Mouse (Mus musculus) CH12.LX (cell line): ENCODE measurements around the gene Cebpe. TPM values are rescaled to one million over a fixed set of nuclear protein-coding genes. Genes with fewer than 3 reads are reported as not detected.
A peak's percentile ranks its signal among the peaks of the same experiment; 100 is the strongest.

Source experiments
- DNase-seq: peaks from one replicate; pipeline ENCODE4 v3.0.0-alpha.2; 2013; ENCODE audit errors: extremely low read depth
- H3K27ac ChIP-seq: 2 replicates; pipeline ENCODE4 v1.5.1; 2012; ENCODE audit warnings: low read depth, mild to moderate bottlenecking, control low read depth, moderate library complexity; ENCODE audit not compliant: insufficient read depth
- H3K27me3 ChIP-seq: replicated peaks from 2 replicates; pipeline ENCODE3; 2012; ENCODE audit warnings: inconsistent platforms
- H3K36me3 ChIP-seq, 2 experiments: replicated peaks in 1 of 2; 2 replicates each; pipeline versions ENCODE3 to v1.6.1; 2012; ENCODE audit warnings: inconsistent platforms in 1 of 2, low read length in 1 of 2, mild to moderate bottlenecking in 1 of 2, mixed read lengths in 1 of 2, moderate library complexity in 1 of 2; ENCODE audit not compliant: control insufficient read depth in 1 of 2, insufficient read depth in 1 of 2
- H3K4me1 ChIP-seq, 2 experiments: 2 replicates each; pipeline ENCODE4 v1.6.1; 2012; ENCODE audit warnings: inconsistent platforms in 1 of 2, moderate library complexity in 1 of 2; ENCODE audit not compliant: insufficient read depth in 2 of 2, control insufficient read depth in 1 of 2
- H3K4me2 ChIP-seq: 2 replicates; pipeline ENCODE4 v1.6.1; 2012; ENCODE audit warnings: low read depth, mild to moderate bottlenecking, control low read depth; ENCODE audit not compliant: poor library complexity, insufficient read depth, severe bottlenecking
- H3K4me3 ChIP-seq, 3 experiments: fragments of 150-350 bp in 1 of 3; sonication (generic) in 1 of 3; replicated peaks in 1 of 3; 2 replicates each; pipeline versions ENCODE3 to v1.5.1; 2011 to 2012; ENCODE audit warnings: low read depth in 2 of 3, low read length in 2 of 3, mild to moderate bottlenecking in 2 of 3, moderate library complexity in 2 of 3, control low read depth in 1 of 3, improper control_type of control experiment in 1 of 3, inconsistent platforms in 1 of 3, mixed read lengths in 1 of 3; ENCODE audit not compliant: poor library complexity in 1 of 3
- H3K79me2 ChIP-seq: replicated peaks from 2 replicates; pipeline ENCODE4 v1.6.1; 2012; ENCODE audit warnings: mild to moderate bottlenecking, moderate library complexity; ENCODE audit not compliant: control insufficient read depth, poor library complexity, insufficient read depth, severe bottlenecking; ENCODE audit errors: extremely low read depth
- H3K9ac ChIP-seq: 2 replicates; pipeline ENCODE4 v1.6.1; 2012; ENCODE audit warnings: low read depth, mild to moderate bottlenecking, control low read depth, moderate library complexity; ENCODE audit not compliant: insufficient read depth
- H3K9me3 ChIP-seq: replicated peaks from 2 replicates; pipeline ENCODE3; 2012; ENCODE audit warnings: low read length, inconsistent platforms, mixed read lengths
- CHD1 ChIP-seq: IDR thresholded peaks from 2 replicates; pipeline ENCODE4 v1.6.1; 2012; ENCODE audit warnings: low read depth, low read length, improper control_type of control experiment, inconsistent platforms
- ELF1 ChIP-seq: IDR thresholded peaks from 2 replicates; pipeline ENCODE4 v1.6.1; 2014; ENCODE audit warnings: low read depth, mild to moderate bottlenecking, inconsistent platforms, low read length, improper control_type of control experiment
- ETS1 ChIP-seq: conservative IDR thresholded peaks from 2 replicates; pipeline ENCODE4 v1.6.1; 2012; ENCODE audit warnings: low read depth, mild to moderate bottlenecking, inconsistent platforms, low read length, improper control_type of control experiment, moderate library complexity
- GABPA ChIP-seq: IDR thresholded peaks from 2 replicates; pipeline ENCODE4 v1.6.1; 2012; ENCODE audit warnings: low read depth, low read length, improper control_type of control experiment, inconsistent platforms; ENCODE audit not compliant: insufficient replicate concordance
- HCFC1 ChIP-seq: IDR thresholded peaks from 2 replicates; pipeline ENCODE4 v1.6.1; 2012; ENCODE audit warnings: low read depth, mild to moderate bottlenecking, inconsistent platforms, low read length, improper control_type of control experiment
- IRF4 ChIP-seq: IDR thresholded peaks from 2 replicates; pipeline ENCODE4 v1.6.1; 2014; ENCODE audit warnings: low read depth, mild to moderate bottlenecking, inconsistent platforms, low read length, improper control_type of control experiment
- JUND ChIP-seq: conservative IDR thresholded peaks from 2 replicates; pipeline ENCODE4 v1.6.1; 2011; ENCODE audit warnings: low read depth, low read length, improper control_type of control experiment
- MAFK ChIP-seq: IDR thresholded peaks from 2 replicates; pipeline ENCODE4 v1.6.1; 2011; ENCODE audit warnings: low read length, improper control_type of control experiment; ENCODE audit not compliant: insufficient replicate concordance
- MXI1 ChIP-seq: IDR thresholded peaks from 2 replicates; pipeline ENCODE4 v1.6.1; 2011; ENCODE audit warnings: mild to moderate bottlenecking, low read depth, low read length, improper control_type of control experiment
- NRF1 ChIP-seq: IDR thresholded peaks from 2 replicates; pipeline ENCODE4 v1.6.1; 2014; ENCODE audit warnings: low read depth, mild to moderate bottlenecking, inconsistent platforms, low read length, improper control_type of control experiment, moderate library complexity
- PAX5 ChIP-seq: IDR thresholded peaks from 2 replicates; pipeline ENCODE4 v1.6.1; 2012; ENCODE audit warnings: low read length, inconsistent platforms, mixed read lengths
- RCOR1 ChIP-seq: conservative IDR thresholded peaks from 2 replicates; pipeline ENCODE4 v1.6.1; 2012; ENCODE audit warnings: low read depth, mild to moderate bottlenecking, inconsistent platforms, low read length, improper control_type of control experiment
- SIN3A ChIP-seq: IDR thresholded peaks from 2 replicates; pipeline ENCODE4 v1.6.1; 2012; ENCODE audit warnings: low read length, improper control_type of control experiment, inconsistent platforms
- SMC3 ChIP-seq: IDR thresholded peaks from 2 replicates; pipeline ENCODE4 v1.6.1; 2011; ENCODE audit warnings: low read depth, low read length, improper control_type of control experiment
- ZC3H11A ChIP-seq: IDR thresholded peaks from 2 replicates; pipeline ENCODE4 v1.6.1; 2012; ENCODE audit warnings: low read depth, mild to moderate bottlenecking, inconsistent platforms, low read length, improper control_type of control experiment
- dilution Hi-C: fragments of 300-500 bp; cut with MboI; formaldehyde crosslinking; loops from 2 replicates; pipeline ENCODE4 v1.14.3; 2020; ENCODE audit warnings: low sequenced_read_pairs; ENCODE audit not compliant: extremely low pct_unique_long_range_greater_than_20kb, extremely low pct_ligation_motif_present
- in situ Hi-C: fragments of 300-500 bp; cut with MboI; formaldehyde crosslinking; loops from 3 replicates; pipeline ENCODE4 v1.14.3; 2019; ENCODE audit warnings: low sequenced_read_pairs, low pct_ligation_motif_present, low pct_unique_long_range_greater_than_20kb, mixed read lengths
- polyA plus RNA-seq: library from polyadenylated mRNA; unstranded; fragments of >175 nt; gene quantifications from 2 replicates; pipeline ENCODE4 v1.2.1, GENCODE M21; 2012; ENCODE audit warnings: low read depth; ENCODE audit not compliant: insufficient read length
- total RNA-seq, 2 experiments: library from RNA; depleted of rRNA; stranded (reverse); fragments of 300-350 nt in 1 of 2; fragments of >200 nt in 1 of 2; gene quantifications; 2 replicates each; pipeline ENCODE4 v1.2.3; 2012 to 2014

Gene Cebpe
- 0.34 TPM in 1 of 2 replicates, not detected in the other for total RNA-seq (2012; rRNA removed)
- total RNA-seq (2014; rRNA removed) = not detected in 2 replicates
- polyA plus RNA-seq = 0.46 TPM in 1 of 2 replicates, not detected in the other

- peak within 1 kb of the TSS; percentile 44 for H3K9ac ChIP-seq
- H3K4me1 ChIP-seq = peaks cover 12 to 37% of the 10 kb centered on the region in 2 experiments
- H3K27ac ChIP-seq = peak within 1 kb of the TSS; percentile 3; the same call in 1 of the 2 replicates
- in situ Hi-C loops (loop anchor here (10.0 kb wide), 1 partner anchor 303 kb away; the partner anchor contains the start of gene Ngdn), dilution Hi-C loops (no loop called here)
- peaks cover 3% of the 10 kb centered on the region for H3K27me3 ChIP-seq
- no peaks in the 10 kb centered on the region for H3K36me3 ChIP-seq
- no peaks in the 10 kb centered on the region for H3K79me2 ChIP-seq
- H3K4me3 ChIP-seq = no peak within 1 kb of the TSS
- DNase-seq = no peak
- TF ChIP-seq HCFC1 (no peak), MXI1 (no peak), ELF1 (no peak), ETS1 (no peak), PAX5 (no peak), IRF4 (no peak), CHD1 (no peak), SIN3A (no peak), JUND (no peak), SMC3 (no peak), NRF1 (no peak), RCOR1 (no peak), GABPA (no peak)
- no peak within 1 kb of the TSS; the same call in 1 of the 2 replicates for H3K4me2 ChIP-seq
- H3K9me3 ChIP-seq = peaks cover 7% of the 10 kb centered on the region
Observed at GRCm38 (mm10) chr14:54712074-54712473, at the start of gene Cebpe. Cebpe (minus strand) TSS chr14:54712174.

GRCm38 (mm10) chr14:54756382-54756781 lies 44.4 kb upstream of the Cebpe start:
- Histone ChIP-seq H3K36me3 (no peaks in the 10 kb centered on the region), H3K27ac (no peak overlapping the region), H3K4me3 (no peak overlapping the region), H3K79me2 (no peaks in the 10 kb centered on the region), H3K27me3 (peaks cover 3% of the 10 kb centered on the region)
- dilution Hi-C loops = no loop called here
- in situ Hi-C loops = no loop called here
- peak; percentile 71 for TF ChIP-seq MAFK
- TF ChIP-seq ZC3H11A = no peak
- TF ChIP-seq, all 38 proteins: peak for 1
- no peak overlapping the region for H3K4me2 ChIP-seq
- peaks cover 6 to 24% of the 10 kb centered on the region in 2 experiments; a peak in 2 of 4 replicates for H3K4me1 ChIP-seq
- no peak for DNase-seq
- no peaks in the 10 kb centered on the region for H3K9me3 ChIP-seq
- H3K9ac ChIP-seq = no peak overlapping the region
